In genomic region chr4:123284731-123285624, GRCm38 (mm10) we compare ENCODE assay signal across 9 mouse cellular contexts. TPM values are rescaled to one million over a fixed set of nuclear protein-coding genes. Genes with fewer than 3 reads are reported as not detected.
DNase-seq lines count a peak whose midpoint lies in the region; ATAC-seq and TF ChIP-seq lines count a peak whose summit lies in the region.
"Had no signal": no experiment of that assay in that cellular context is flagged by ENCODE, and none has a peak within 500 bp of the region (broad histone marks: within the 10 kb centered on the region; RNA-seq: fewer than 3 reads in every experiment).

No protein-coding gene starts in this region.

- no peak for ATAC-seq in lung, embryonic 14.5 days (ENCODE audit: insufficient read depth)
- ATAC-seq in neural tube, embryonic 14.5 days (ENCODE audit: low read depth): no peak

- peak overlapping the region; percentile 59 for H3K4me3 ChIP-seq in lung, embryonic 14.5 days (ENCODE audit: low read depth, low read length)
- no peak overlapping the region; the same call in 1 of the 2 replicates for H3K4me3 ChIP-seq in neural tube, embryonic 14.5 days (ENCODE audit: low read depth, low read length)

- H3K9ac ChIP-seq in lung, embryonic 14.5 days: peak overlapping the region; percentile 65
- 0 out of 2 replicates have a peak overlapping the region, but pooled peaks have one; percentile 47 for H3K9ac ChIP-seq in neural tube, embryonic 14.5 days (replicated peaks; ENCODE audit: low read depth, low read length)

- 0 out of 2 replicates have a peak overlapping the region, but pooled peaks have one; percentile 38 for H3K27ac ChIP-seq in lung, embryonic 14.5 days (ENCODE audit: low read depth)
- H3K27ac ChIP-seq in neural tube, embryonic 14.5 days (ENCODE audit: low read depth, low read length): no peak overlapping the region

- H3K9me3 ChIP-seq in lung, embryonic 14.5 days (ENCODE audit: low read depth, low read length): no peaks in the 10 kb centered on the region
- no peaks in the 10 kb centered on the region for H3K9me3 ChIP-seq in neural tube, embryonic 14.5 days (ENCODE audit: control insufficient read depth, low read length)

- peak overlapping the region; percentile 96 for H3K4me2 ChIP-seq in lung, embryonic 14.5 days
- H3K4me2 ChIP-seq in neural tube, embryonic 14.5 days (ENCODE audit: low read depth, low read length): peak overlapping the region; percentile 90

- 64% methylated on average over 6 of the region's 6 CpGs for WGBS in lung, embryonic 14.5 days
- WGBS in neural tube, embryonic 14.5 days: 86% methylated on average over 6 of the region's 6 CpGs

- H3K4me1 ChIP-seq in lung, embryonic 14.5 days (ENCODE audit: insufficient read depth): peaks cover 9% of the 10 kb centered on the region
- H3K4me1 ChIP-seq in neural tube, embryonic 14.5 days (ENCODE audit: control insufficient read depth, insufficient read depth, low read length): peaks cover 25% of the 10 kb centered on the region

- no peaks in the 10 kb centered on the region for H3K27me3 ChIP-seq in lung, embryonic 14.5 days (ENCODE audit: insufficient read depth, low read length)
- H3K27me3 ChIP-seq in neural tube, embryonic 14.5 days (ENCODE audit: control insufficient read depth, insufficient read depth, low read length): no peaks in the 10 kb centered on the region

- no peak for TF ChIP-seq CTCF in lung, embryonic 14.5 days (IDR thresholded peaks at IDR 0.05; ENCODE audit: low read depth)

- H3K36me3 ChIP-seq in lung, embryonic 14.5 days (ENCODE audit: insufficient read depth): peaks cover 50% of the 10 kb centered on the region
- peaks cover 14% of the 10 kb centered on the region for H3K36me3 ChIP-seq in neural tube, embryonic 14.5 days (ENCODE audit: control insufficient read depth, insufficient read depth, low read length)

- no peak for DNase-seq in lung, embryonic 14.5 days
- no peak for DNase-seq in lung, postnatal 10 days
- peak; percentile 49 for DNase-seq in heart, adult 8-10 months (ENCODE audit: low spot score)
- DNase-seq in kidney, postnatal 36 days: peak; percentile 51 to 54
- DNase-seq in MN1 (ENCODE audit: low spot score): no peak
- DNase-seq in thymus, postnatal 25 days: no peak
- no peak for DNase-seq in thymus, postnatal 10 days (ENCODE audit: low spot score in 2 of 2)

RNA-seq across cellular contexts. Expression of gene Pabpc4, which starts 22.8 kb away (rescaled TPM):
- polyA plus RNA-seq in lung, embryonic 14.5 days (2014; fragmentation: Nextera tagmentation; extraction: Ambion mirVana): 46.1 and 50.0 TPM in 2 replicates
- 100 to 1,000 TPM; 323 to 392 (median 367) TPM for total RNA-seq in heart, adult 8-10 months (2022)
- 27.3 and 30.2 TPM in 2 replicates for polyA plus RNA-seq in neural tube, embryonic 14.5 days (2014; fragmentation: Nextera tagmentation; extraction: Ambion mirVana)

RNA-seq across cellular contexts. Expression of gene Oxct2a, which starts 38.5 kb away (rescaled TPM):
- polyA plus RNA-seq in lung, embryonic 14.5 days (2014; fragmentation: Nextera tagmentation; extraction: Ambion mirVana): not detected in 2 replicates
- not detected for total RNA-seq in heart, adult 8-10 months (2022)
- polyA plus RNA-seq in neural tube, embryonic 14.5 days (2014; fragmentation: Nextera tagmentation; extraction: Ambion mirVana): not detected in 2 replicates
- total RNA-seq: heart, postnatal 36 days had no signal

RNA-seq across cellular contexts. Expression of gene Heyl, which starts 51.6 kb away (rescaled TPM):
- polyA plus RNA-seq in lung, embryonic 14.5 days (2014; fragmentation: Nextera tagmentation; extraction: Ambion mirVana): 34.9 and 36.9 TPM in 2 replicates
- 10 to 100 TPM in 3 of 4 experiments, 1 to 10 TPM in 1; 9.7 to 11.7 (median 10.9) TPM for total RNA-seq in heart, adult 8-10 months (2022)
- 3.5 and 9.3 TPM in 2 replicates for polyA plus RNA-seq in neural tube, embryonic 14.5 days (2014; fragmentation: Nextera tagmentation; extraction: Ambion mirVana)

RNA-seq across cellular contexts. Expression of gene Bmp8a, which starts 58.1 kb away (rescaled TPM):
- polyA plus RNA-seq in lung, embryonic 14.5 days (2014; fragmentation: Nextera tagmentation; extraction: Ambion mirVana): 0.11 and 0.30 TPM in 2 replicates
- not detected for total RNA-seq in heart, adult 8-10 months (2022)
- polyA plus RNA-seq in neural tube, embryonic 14.5 days (2014; fragmentation: Nextera tagmentation; extraction: Ambion mirVana): 0.35 and 0.37 TPM in 2 replicates

Comparison
In these comparisons a context has a peak if more than half of its experiments do, and no peak if none do; other contexts are left out.
1. DNase-seq: peak in heart, adult 8-10 months (single experiment) and kidney, postnatal 36 days (2 of 2); none in lung, embryonic 14.5 days (single experiment), lung, postnatal 10 days (single experiment), MN1 (single experiment), thymus, postnatal 25 days (single experiment) and thymus, postnatal 10 days (0 of 2).